Mouse (Mus musculus): ENCODE measurements around the gene Dram2. TPM values are rescaled to one million over a fixed set of nuclear protein-coding genes. Genes with fewer than 3 reads are reported as not detected.
A peak's percentile ranks its signal among the peaks of the same experiment; 100 is the strongest.
"Not testable (repeated sequence)": the region's sequence is repeated elsewhere in the genome, so short reads cannot be mapped to it uniquely, and the experiment has no call there.

Dram2 gene
- polyA plus RNA-seq, 1 experiment from 2014 or later = 45.0 TPM

DNA sequence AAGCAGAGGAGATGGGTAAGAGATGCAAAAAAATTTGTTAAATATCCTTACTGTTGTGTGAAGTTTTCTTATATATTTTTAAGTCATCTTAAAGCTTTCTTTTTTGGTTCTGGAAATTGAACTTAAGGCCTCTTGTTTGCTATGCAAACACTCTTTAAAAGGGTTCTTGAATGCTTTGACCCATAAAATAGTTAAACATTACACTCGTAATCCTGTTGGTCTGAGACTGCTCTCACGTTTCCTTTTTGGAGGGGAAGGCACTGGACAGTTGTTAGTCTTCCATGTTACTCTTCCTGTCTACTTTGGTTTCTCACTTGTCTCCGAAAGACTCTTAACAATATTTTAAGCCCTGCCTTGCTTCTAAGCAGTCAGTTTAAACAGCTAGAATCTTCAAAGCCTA lies 1.4 kb downstream of the Dram2 start:
- H3K4me2 ChIP-seq (replicated peaks) = peak overlapping the region; percentile 32
- H3K9ac ChIP-seq = no peak overlapping the region
- peaks cover 5% of the 10 kb centered on the region; the same call in 1 of the 2 replicates for H3K36me3 ChIP-seq
- H3K4me3 ChIP-seq = no peak overlapping the region
- H3K27me3 ChIP-seq = no peaks in the 10 kb centered on the region
- WGBS = 49% methylated on average over 3 of the region's 3 CpGs
- H3K9me3 ChIP-seq = no peaks in the 10 kb centered on the region
- ATAC-seq (ENCODE audit: insufficient number of reproducible peaks, insufficient read depth, low FRiP score, low TSS enrichment) = no peak
- H3K4me1 ChIP-seq = peaks cover 9% of the 10 kb centered on the region; the same call in 1 of the 2 replicates
- no peak overlapping the region for H3K27ac ChIP-seq

DNA sequence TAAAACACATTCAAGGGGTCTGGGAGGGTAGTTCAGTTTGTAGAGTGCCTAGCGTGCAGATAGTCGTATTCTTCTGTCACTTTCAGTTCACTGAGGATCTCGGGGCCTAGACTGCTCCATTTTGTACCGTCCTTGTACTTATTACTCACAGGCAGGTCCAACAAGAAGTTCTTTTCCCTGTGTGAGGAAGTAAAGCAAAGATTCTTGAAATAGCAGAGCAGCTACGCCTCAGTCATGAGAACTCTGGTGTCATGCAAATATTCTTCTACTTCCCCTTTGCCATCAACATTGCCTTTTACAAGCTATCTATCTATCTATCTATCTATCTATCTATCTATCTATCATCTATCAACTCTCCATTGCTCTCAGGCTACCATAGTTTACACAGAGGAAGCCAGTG lies 5.8 kb downstream of the Dram2 start:
- H3K9me3 ChIP-seq = no peaks in the 10 kb centered on the region
- H3K4me2 ChIP-seq (replicated peaks) = no peak overlapping the region
- 87% methylated on average over 5 of the region's 5 CpGs for WGBS
- H3K9ac ChIP-seq = no peak overlapping the region
- peaks cover 2% of the 10 kb centered on the region; the same call in 1 of the 2 replicates for H3K4me1 ChIP-seq
- ATAC-seq (ENCODE audit: insufficient number of reproducible peaks, insufficient read depth, low FRiP score, low TSS enrichment) = no peak
- H3K36me3 ChIP-seq = peaks cover 24% of the 10 kb centered on the region; the same call in 1 of the 2 replicates
- no peaks in the 10 kb centered on the region for H3K27me3 ChIP-seq
- no peak overlapping the region for H3K4me3 ChIP-seq
- H3K27ac ChIP-seq = no peak overlapping the region

DNA sequence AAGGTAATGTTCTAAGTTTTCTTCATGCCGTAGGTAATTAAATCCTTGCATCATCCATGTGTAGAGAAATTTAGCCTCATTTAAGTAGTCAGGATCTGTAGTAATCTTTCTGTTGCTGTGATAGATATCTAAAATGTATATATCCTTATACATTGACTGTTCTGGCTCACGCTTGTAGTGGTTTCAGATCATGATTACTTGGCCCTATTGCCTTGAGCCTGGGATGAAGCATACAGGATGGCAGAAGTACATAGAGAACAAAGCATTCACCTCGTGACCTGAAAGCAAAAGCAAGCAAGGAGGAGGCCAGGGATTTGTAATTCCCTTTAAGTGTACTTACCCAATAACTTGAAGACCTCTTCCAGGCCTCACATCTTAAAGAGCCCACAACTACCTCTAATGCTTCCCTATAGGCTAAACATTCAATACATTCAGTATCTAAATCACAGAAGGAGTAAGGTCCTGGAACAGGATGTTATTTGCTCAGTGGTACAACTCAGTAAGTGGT lies 8.2 kb downstream of the Dram2 start:
- no peak overlapping the region for H3K27ac ChIP-seq
- H3K9me3 ChIP-seq = no peaks in the 10 kb centered on the region
- no peak overlapping the region for H3K4me3 ChIP-seq
- no peak overlapping the region for H3K9ac ChIP-seq
- H3K36me3 ChIP-seq = peaks cover 24% of the 10 kb centered on the region; the same call in 1 of the 2 replicates
- H3K27me3 ChIP-seq = no peaks in the 10 kb centered on the region
- WGBS = 86% methylated on average over 3 of the region's 3 CpGs
- no peak for ATAC-seq (ENCODE audit: insufficient number of reproducible peaks, insufficient read depth, low FRiP score, low TSS enrichment)
- no peak overlapping the region for H3K4me2 ChIP-seq (replicated peaks)
- H3K4me1 ChIP-seq = no peaks in the 10 kb centered on the region

DNA sequence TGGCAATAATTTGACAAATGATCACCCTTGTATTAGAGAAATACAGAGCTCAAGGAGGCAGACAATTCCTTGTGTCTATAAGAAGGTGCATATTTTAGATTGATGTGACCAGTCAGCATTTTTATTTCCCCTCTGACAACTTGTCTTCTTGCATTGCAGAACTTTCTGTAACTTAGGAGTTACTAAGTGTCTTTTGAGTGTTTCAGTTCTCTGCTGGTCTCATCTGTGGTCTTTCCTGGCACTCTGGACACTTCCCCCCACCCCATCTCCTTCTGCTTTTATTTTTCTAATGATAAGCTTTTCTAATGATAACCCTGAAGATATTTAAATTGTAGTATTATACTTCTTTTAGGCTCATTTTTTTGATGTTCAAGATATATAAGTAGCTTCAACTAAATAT lies 10.7 kb downstream of the Dram2 start:
- ATAC-seq (ENCODE audit: insufficient number of reproducible peaks, insufficient read depth, low FRiP score, low TSS enrichment) = no peak
- Histone ChIP-seq H3K9me3 (no peaks in the 10 kb centered on the region), H3K27ac (no peak overlapping the region), H3K27me3 (no peaks in the 10 kb centered on the region), H3K4me3 (no peak overlapping the region), H3K9ac (no peak overlapping the region), H3K4me2 (replicated peaks) (no peak overlapping the region), H3K4me1 (no peaks in the 10 kb centered on the region), H3K36me3 (peaks cover 24% of the 10 kb centered on the region; the same call in 1 of the 2 replicates)

DNA sequence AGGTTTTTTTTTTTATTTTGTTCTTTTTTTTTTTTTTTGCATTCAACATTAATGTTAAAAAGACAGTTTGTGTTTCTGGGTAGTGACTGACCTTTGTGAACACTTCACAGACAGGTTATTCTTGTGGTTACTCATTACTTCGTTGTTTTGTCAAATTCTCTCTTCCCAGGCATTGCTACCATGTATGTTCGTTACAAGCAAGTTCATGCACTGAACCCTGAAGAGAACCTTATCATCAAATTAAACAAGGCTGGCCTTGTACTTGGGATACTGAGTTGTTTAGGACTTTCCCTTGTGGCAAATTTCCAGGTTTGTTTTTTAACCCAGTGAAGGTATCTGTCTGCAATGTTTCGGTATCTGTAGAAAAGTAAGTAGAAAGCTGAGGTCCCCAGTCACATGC lies 18.3 kb downstream of the Dram2 start:
- no peak overlapping the region for H3K27ac ChIP-seq
- no peak overlapping the region for H3K4me2 ChIP-seq (replicated peaks)
- no peaks in the 10 kb centered on the region for H3K27me3 ChIP-seq
- no peak overlapping the region for H3K9ac ChIP-seq
- peaks cover 7% of the 10 kb centered on the region; the same call in 1 of the 2 replicates for H3K36me3 ChIP-seq
- no peaks in the 10 kb centered on the region for H3K4me1 ChIP-seq
- H3K9me3 ChIP-seq = no peaks in the 10 kb centered on the region
- WGBS = 92% methylated on average over 3 of the region's 3 CpGs
- H3K4me3 ChIP-seq = no peak overlapping the region
- no peak for ATAC-seq (ENCODE audit: insufficient number of reproducible peaks, insufficient read depth, low FRiP score, low TSS enrichment)

DNA sequence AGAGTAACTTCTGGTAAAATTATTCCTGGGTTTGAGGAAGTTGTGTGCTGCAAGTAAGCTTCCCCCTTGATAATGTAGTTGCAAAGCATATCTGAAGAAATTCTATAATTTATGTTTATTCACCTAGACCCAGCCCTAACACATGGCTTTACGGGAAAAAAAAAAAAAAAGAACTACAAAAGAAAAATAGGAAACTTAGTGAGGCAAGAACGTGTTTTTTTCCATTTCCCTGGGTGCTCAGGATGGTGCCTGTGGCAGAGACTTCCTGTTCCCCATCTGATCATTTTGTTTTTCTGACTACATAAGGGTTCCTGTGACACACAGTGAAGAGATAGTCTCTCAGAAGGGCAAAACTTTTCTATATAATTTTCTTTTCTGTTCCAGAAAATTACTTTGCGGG lies 25.6 kb downstream of the Dram2 start:
- Histone ChIP-seq H3K4me1 (no peaks in the 10 kb centered on the region), H3K9me3 (no peaks in the 10 kb centered on the region), H3K4me3 (no peak overlapping the region), H3K9ac (no peak overlapping the region), H3K36me3 (peaks cover 7% of the 10 kb centered on the region; the same call in 1 of the 2 replicates), H3K27ac (no peak overlapping the region), H3K4me2 (replicated peaks) (no peak overlapping the region), H3K27me3 (no peaks in the 10 kb centered on the region)
- no peak for ATAC-seq (ENCODE audit: insufficient number of reproducible peaks, insufficient read depth, low FRiP score, low TSS enrichment)
- WGBS = 74% methylated on average over 3 of the region's 3 CpGs

DNA sequence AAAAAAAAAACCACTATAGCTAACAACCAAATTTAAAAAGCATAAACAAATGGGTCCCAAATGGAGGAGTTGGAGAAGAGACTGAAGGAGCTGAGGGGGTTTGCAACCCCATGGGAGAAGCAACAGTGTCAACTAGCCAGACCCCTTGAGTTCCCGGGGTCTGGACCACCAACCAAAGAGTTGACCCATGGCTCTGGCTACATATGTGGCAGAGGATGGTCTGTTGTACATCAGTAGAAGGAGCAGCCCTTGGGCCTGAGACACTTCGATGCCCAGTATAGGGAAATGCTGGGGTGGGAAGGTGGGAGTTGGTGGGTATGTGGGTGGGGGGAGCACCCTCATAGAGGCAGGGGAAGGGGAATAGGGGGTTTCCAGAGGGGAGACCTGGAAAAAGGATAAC lies 31.7 kb downstream of the Dram2 start:
- Histone ChIP-seq H3K4me3 (no peak overlapping the region), H3K4me1 (no peaks in the 10 kb centered on the region), H3K9me3 (no peaks in the 10 kb centered on the region), H3K27me3 (no peaks in the 10 kb centered on the region), H3K27ac (no peak overlapping the region), H3K4me2 (replicated peaks) (no peak overlapping the region), H3K36me3 (0 out of 2 replicates have a peak, but pooled peaks cover 3% of the 10 kb centered on the region), H3K9ac (no peak overlapping the region)
- 88% methylated on average over 2 of the region's 2 CpGs for WGBS
- no peak for ATAC-seq (ENCODE audit: insufficient number of reproducible peaks, insufficient read depth, low FRiP score, low TSS enrichment)

DNA sequence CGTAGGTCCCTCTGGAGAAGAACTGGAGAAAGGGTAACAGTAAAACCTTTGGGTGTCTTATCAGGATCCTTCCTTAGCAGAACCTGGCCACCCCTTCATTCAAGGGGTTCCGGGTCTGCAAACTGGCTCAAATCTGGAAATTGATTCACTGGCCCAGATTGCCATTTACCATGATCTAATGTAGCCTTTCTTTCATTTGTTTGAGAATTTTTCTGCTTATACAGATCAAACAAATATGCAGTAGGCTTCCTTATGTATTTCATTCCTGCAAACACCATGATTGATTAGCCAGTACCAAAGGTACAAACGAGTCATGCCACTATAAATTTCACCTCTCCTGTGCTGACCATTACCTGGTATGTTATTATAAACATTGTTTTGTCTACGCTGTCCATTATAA lies 46.0 kb downstream of the Dram2 start:
- H3K4me1 ChIP-seq; H3K36me3 ChIP-seq; H3K27me3 ChIP-seq; H3K4me2 ChIP-seq (replicated peaks); ATAC-seq (ENCODE audit: insufficient number of reproducible peaks, insufficient read depth, low FRiP score, low TSS enrichment); H3K9me3 ChIP-seq; H3K27ac ChIP-seq; H3K4me3 ChIP-seq; H3K9ac ChIP-seq: not testable (repeated sequence)
- WGBS = 82% methylated on average over 4 of the region's 4 CpGs

DNA sequence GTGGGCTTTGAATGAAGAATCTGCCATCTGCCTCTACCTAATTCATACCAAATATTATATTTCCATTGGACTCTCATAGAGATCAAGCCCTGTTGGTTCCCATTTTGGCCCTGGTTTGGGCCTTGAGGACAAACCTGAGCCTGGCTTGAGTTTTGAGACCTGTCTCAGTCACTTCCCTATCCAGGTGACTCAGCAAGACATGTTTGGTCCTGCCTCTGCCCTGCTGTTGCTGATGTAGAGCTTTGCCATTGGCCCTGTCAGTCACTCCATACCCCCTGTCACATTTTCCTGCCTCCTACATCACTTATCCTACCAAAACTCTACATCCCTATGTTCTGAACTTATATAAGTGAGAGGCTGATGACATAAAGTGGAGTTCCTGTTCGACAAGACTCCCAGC lies 70.5 kb downstream of the Dram2 start:
- 87% methylated on average over 1 of the region's 1 CpGs for WGBS
- no peak for ATAC-seq (ENCODE audit: insufficient number of reproducible peaks, insufficient read depth, low FRiP score, low TSS enrichment)
- H3K27ac ChIP-seq = no peak overlapping the region

More for the DNA sequence above, 70.5 kb downstream of the Dram2 start:
- Histone ChIP-seq H3K4me2 (replicated peaks) (no peak overlapping the region), H3K27me3 (no peaks in the 10 kb centered on the region), H3K36me3 (no peaks in the 10 kb centered on the region), H3K9ac (no peak overlapping the region), H3K4me3 (no peak overlapping the region), H3K4me1 (no peaks in the 10 kb centered on the region), H3K9me3 (no peaks in the 10 kb centered on the region)

Other genes with a start within 250 kb of the Dram2 start
- not detected in 2 replicates for gene Chil6, start 141.6 kb upstream of the Dram2 start, polyA plus RNA-seq (2016; fragmentation: Nextera tagmentation; extraction: Ambion mirVana)
- gene Dennd2d, start 65.4 kb upstream of the Dram2 start, polyA plus RNA-seq (2016; fragmentation: Nextera tagmentation; extraction: Ambion mirVana) = 1.3 and 1.7 TPM in 2 replicates
- 46.4 and 47.2 TPM in 2 replicates for gene Cept1, start within 50 bp of the Dram2 start, polyA plus RNA-seq (2016; fragmentation: Nextera tagmentation; extraction: Ambion mirVana)
- gene Lrif1, start 137.2 kb downstream of the Dram2 start, polyA plus RNA-seq (2016; fragmentation: Nextera tagmentation; extraction: Ambion mirVana) = 14.8 and 18.2 TPM in 2 replicates
- 3.1 and 3.4 TPM in 2 replicates for gene Cd53, start 242.4 kb downstream of the Dram2 start, polyA plus RNA-seq (2016; fragmentation: Nextera tagmentation; extraction: Ambion mirVana)